Mouse (Mus musculus) liver, embryonic 14.5 days (tissue): Measurements from ENCODE around the gene Gtf3c6. TPM values are rescaled to one million over a fixed set of nuclear protein-coding genes. Genes with fewer than 3 reads are reported as not detected.
A peak's percentile ranks its signal among the peaks of the same experiment; 100 is the strongest.

Experiments
- ATAC-seq: fragments of 200-750 bp; cut with Nextera tagmentation; 2 replicates; pipeline ENCODE4 v1.8.0; 2017; ENCODE audit warnings: moderate number of reproducible peaks, mild to moderate bottlenecking, moderate library complexity; ENCODE audit not compliant: insufficient read depth
- DNase-seq, 3 experiments: peaks; one replicate each; pipeline ENCODE4 v3.0.0-alpha.2; 2012 to 2013; ENCODE audit warnings: low read depth in 3 of 3, low spot score in 3 of 3
- H3K27ac ChIP-seq: fragments of 300-500 bp; sonication (generic); 2 replicates; pipeline ENCODE4 v1.5.1; 2014; ENCODE audit warnings: moderate library complexity, mild to moderate bottlenecking, control low read depth, inconsistent platforms
- H3K27me3 ChIP-seq: fragments of 300-500 bp; sonication (generic); 2 replicates; pipeline ENCODE4 v1.6.1; 2014; ENCODE audit warnings: mild to moderate bottlenecking, low read length, moderate library complexity; ENCODE audit not compliant: control insufficient read depth, insufficient read depth
- H3K36me3 ChIP-seq: fragments of 300-500 bp; sonication (generic); replicated peaks from 2 replicates; pipeline ENCODE4 v1.6.1; 2014; ENCODE audit warnings: low read depth; ENCODE audit not compliant: control insufficient read depth, insufficient read depth
- H3K4me1 ChIP-seq, 2 experiments: fragments of 200-500 bp in 1 of 2; fragments of 300-500 bp in 1 of 2; sonication (generic) in 1 of 2; replicated peaks; 2 replicates each; pipeline ENCODE4 v1.6.1; 2012 to 2014; ENCODE audit warnings: antibody characterized with exemption in 1 of 2, inconsistent platforms in 1 of 2, low read length in 1 of 2; ENCODE audit not compliant: control insufficient read depth in 2 of 2, insufficient read depth in 2 of 2
- H3K4me2 ChIP-seq: fragments of 300-500 bp; sonication (generic); 2 replicates; pipeline ENCODE4 v1.6.1; 2014; ENCODE audit warnings: low read depth, mild to moderate bottlenecking, control low read depth, moderate library complexity
- H3K4me3 ChIP-seq, 2 experiments: fragments of 200-500 bp in 1 of 2; fragments of 300-500 bp in 1 of 2; sonication (generic) in 1 of 2; 2 replicates each; pipeline ENCODE4 v1.5.1; 2012 to 2014; ENCODE audit warnings: low read depth in 2 of 2, low read length in 2 of 2, mild to moderate bottlenecking in 2 of 2, control low read depth in 1 of 2, inconsistent platforms in 1 of 2, moderate library complexity in 1 of 2; ENCODE audit not compliant: insufficient read depth in 1 of 2
- H3K9ac ChIP-seq: fragments of 300-500 bp; sonication (generic); replicated peaks from 2 replicates; pipeline ENCODE4 v1.6.1; 2014; ENCODE audit warnings: mild to moderate bottlenecking, control low read depth, moderate library complexity
- H3K9me3 ChIP-seq: fragments of 300-500 bp; sonication (generic); 2 replicates; pipeline ENCODE4 v1.6.1; 2016; ENCODE audit warnings: low read length, mixed read lengths; ENCODE audit not compliant: control insufficient read depth
- CTCF ChIP-seq: IDR thresholded peaks from 2 replicates; pipeline ENCODE4 v1.5.1; 2016; ENCODE audit warnings: antibody characterized with exemption, low read depth, control low read depth
- EP300 ChIP-seq: IDR thresholded peaks from 2 replicates; pipeline ENCODE4 v1.6.1; 2016; ENCODE audit warnings: antibody characterized with exemption, low read depth
- WGBS: fragments of 180-500 bp; shearing (Covaris S2); extraction: QIAGEN DNeasy Blood & Tissue Kit; methylation state at CpG from one replicate; pipeline ENCODE4 v1.1.7; 2014; ENCODE audit not compliant: insufficient replicate concordance; 5-methylcytosine and 5-hydroxymethylcytosine counted together
- polyA plus RNA-seq, 2 experiments: library from polyadenylated mRNA; depleted of rRNA in 1 of 2; stranded (reverse) in 1 of 2; unstranded in 1 of 2; fragments of >200 nt; fragmentation: Nextera tagmentation in 1 of 2; extraction: Ambion mirVana in 1 of 2; gene quantifications; 2 replicates each; pipeline versions ENCODE4 v1.2.1 to v1.2.3; 2012 to 2014

The Gtf3c6 gene
- polyA plus RNA-seq, 2 experiments = 15.1 to 34.1 TPM

DNA sequence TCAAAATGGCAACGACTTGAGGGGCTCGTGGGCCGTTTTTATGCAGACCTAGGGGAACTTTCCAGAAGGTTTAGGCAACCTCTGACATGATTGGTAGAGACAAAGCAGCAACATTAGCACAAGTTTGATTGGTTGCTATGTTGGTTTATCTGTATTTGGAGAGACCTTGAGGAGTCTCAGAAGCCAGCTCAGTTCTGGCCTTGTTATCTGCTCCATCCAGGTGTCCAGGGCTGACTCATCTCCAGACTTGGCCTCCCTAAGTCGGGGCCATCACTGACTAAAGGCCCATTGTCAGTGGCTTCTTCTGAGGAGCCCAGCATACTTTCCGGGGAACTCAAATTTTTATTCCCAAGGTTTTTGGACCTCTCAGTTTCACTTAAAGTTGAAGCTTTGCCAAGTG is 16.0 kb upstream of the Gtf3c6 start:
- peak; percentile 91 to 92 (median 91) for DNase-seq
- H3K9me3 ChIP-seq = no peaks in the 10 kb centered on the region
- H3K4me2 ChIP-seq = peak overlapping the region; percentile 71
- peak overlapping the region; percentile 92 for H3K27ac ChIP-seq
- peak; percentile 99 for ATAC-seq
- no peaks in the 10 kb centered on the region for H3K27me3 ChIP-seq
- peak overlapping the region; percentile 58 for H3K9ac ChIP-seq
- H3K4me3 ChIP-seq = peak overlapping the region in 1 of 2 experiments; percentile 12; a peak in 1 of 4 replicates
- 25% methylated on average over 5 of the region's 5 CpGs for WGBS
- TF ChIP-seq EP300 (peak; percentile 92), CTCF (no peak)
- no peaks in the 10 kb centered on the region for H3K36me3 ChIP-seq
- H3K4me1 ChIP-seq = peaks cover 33 to 38% of the 10 kb centered on the region in 2 experiments

DNA sequence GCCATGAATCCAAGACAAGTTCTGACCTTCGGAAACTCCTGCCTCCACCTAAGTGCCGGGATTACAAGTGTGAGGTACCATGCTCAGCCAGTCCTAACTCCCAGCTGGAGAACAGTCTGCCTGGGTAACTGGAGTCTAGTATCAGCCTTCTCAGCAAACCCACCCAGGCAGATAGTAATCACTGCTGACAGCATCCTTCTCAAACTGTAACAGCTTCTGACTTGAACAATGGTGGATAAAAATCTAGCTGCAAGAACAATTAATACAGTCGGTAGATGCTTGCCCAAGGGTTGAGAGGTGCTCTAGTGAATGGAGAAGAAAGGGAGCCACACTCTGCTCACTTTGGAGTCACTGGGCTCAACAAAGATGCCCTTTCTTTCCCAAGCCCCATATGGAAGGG is 13.3 kb upstream of the Gtf3c6 start:
- ATAC-seq = no peak
- Histone ChIP-seq H3K27ac (no peak overlapping the region), H3K4me1 (peaks cover 32 to 34% of the 10 kb centered on the region in 2 experiments)

DNA sequence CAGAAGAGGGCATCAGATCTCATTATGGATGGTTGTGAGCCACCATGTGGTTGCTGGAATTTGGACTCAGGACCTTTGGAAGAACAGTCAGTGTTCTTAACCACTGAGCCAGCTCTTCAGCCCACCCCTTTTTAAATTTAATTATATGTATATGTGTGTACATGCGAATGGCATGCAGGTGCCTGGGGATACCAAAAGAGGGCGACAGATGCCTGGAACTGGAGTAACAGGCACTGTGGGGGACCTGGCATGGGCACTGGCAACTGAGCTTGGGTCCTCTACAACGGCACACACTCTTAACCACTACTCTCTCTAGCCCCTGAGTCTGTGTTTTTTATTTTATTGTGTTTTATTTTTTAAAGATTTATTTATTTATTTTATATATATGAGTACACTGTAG is 7.0 kb upstream of the Gtf3c6 start:
- Histone ChIP-seq H3K4me3 (no peak overlapping the region), H3K4me1 (peaks cover under 1 to 6% of the 10 kb centered on the region in 2 experiments; a peak in 3 of 4 replicates), H3K4me2 (no peak overlapping the region), H3K36me3 (no peaks in the 10 kb centered on the region), H3K27me3 (no peaks in the 10 kb centered on the region), H3K27ac (no peak overlapping the region), H3K9ac (no peak overlapping the region), H3K9me3 (no peaks in the 10 kb centered on the region)
- DNase-seq (no peak), ATAC-seq (no peak)
- WGBS = 76% methylated on average over 3 of the region's 3 CpGs
- TF ChIP-seq EP300 (no peak), CTCF (peak; percentile 59)

More for the DNA sequence above, 13.3 kb upstream of the Gtf3c6 start:
- no peak for DNase-seq
- Histone ChIP-seq H3K9me3 (no peaks in the 10 kb centered on the region), H3K36me3 (no peaks in the 10 kb centered on the region), H3K4me3 (no peak overlapping the region), H3K27me3 (no peaks in the 10 kb centered on the region), H3K4me2 (no peak overlapping the region), H3K9ac (no peak overlapping the region)
- 73% methylated on average over 3 of the region's 3 CpGs for WGBS
- no peak for TF ChIP-seq EP300
- TF ChIP-seq CTCF = no peak

DNA sequence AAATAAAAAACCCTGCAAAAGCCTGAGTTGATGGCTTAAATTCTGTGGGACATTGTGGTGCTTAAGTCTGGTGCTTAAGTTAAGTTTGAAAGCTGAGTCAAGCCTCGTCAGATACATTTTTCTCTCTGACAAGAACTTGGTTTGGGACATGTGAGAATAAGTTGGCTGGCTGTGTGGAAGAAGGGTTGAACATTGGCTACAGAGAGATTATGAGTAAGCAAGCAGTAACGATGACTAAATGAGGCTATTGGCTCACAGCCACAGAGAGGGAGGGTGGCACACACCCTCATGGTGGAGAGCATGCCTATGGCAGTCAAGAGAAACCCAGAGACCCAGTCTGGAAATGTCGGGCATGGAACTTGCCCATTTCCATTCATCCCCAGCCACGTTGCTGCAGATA is 5.8 kb upstream of the Gtf3c6 start:
- no peak for DNase-seq
- ATAC-seq = no peak

DNA sequence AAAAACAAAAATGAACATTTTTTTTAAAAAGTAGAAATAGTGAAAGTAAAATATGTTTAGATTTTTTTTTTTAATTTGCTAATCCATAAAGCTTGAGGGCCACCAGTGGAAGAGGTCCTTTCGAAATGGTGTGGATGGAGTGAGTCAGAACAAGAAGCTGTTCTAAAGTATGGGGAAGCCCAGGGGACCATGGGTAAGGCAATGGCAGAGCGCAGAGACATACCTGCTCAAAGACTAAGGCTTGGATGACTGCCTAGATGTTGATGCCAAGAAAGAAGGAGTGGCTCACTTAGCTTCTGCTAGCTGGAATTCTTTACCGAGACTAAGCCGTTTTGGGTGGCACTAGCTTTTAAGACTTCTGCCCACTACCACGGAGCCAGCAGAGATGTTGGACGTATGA is 4.3 kb upstream of the Gtf3c6 start:
- Histone ChIP-seq H3K27me3 (no peaks in the 10 kb centered on the region), H3K9ac (no peak overlapping the region), H3K27ac (no peak overlapping the region), H3K4me1 (peaks cover 12 to 16% of the 10 kb centered on the region in 2 experiments), H3K4me3 (no peak overlapping the region), H3K4me2 (no peak overlapping the region), H3K36me3 (no peaks in the 10 kb centered on the region), H3K9me3 (no peaks in the 10 kb centered on the region)
- ATAC-seq (no peak), DNase-seq (no peak)
- TF ChIP-seq EP300 = no peak
- no peak for TF ChIP-seq CTCF
- WGBS = 82% methylated on average over 6 of the region's 6 CpGs

More for the DNA sequence above, 5.8 kb upstream of the Gtf3c6 start:
- no peaks in the 10 kb centered on the region for H3K36me3 ChIP-seq
- no peak overlapping the region for H3K4me2 ChIP-seq
- no peaks in the 10 kb centered on the region for H3K27me3 ChIP-seq
- WGBS = 68% methylated on average over 4 of the region's 4 CpGs
- no peak overlapping the region for H3K4me3 ChIP-seq
- H3K9ac ChIP-seq = no peak overlapping the region
- peaks cover 8 to 12% of the 10 kb centered on the region in 2 experiments for H3K4me1 ChIP-seq
- H3K9me3 ChIP-seq = no peaks in the 10 kb centered on the region
- no peak overlapping the region for H3K27ac ChIP-seq
- TF ChIP-seq CTCF = no peak
- no peak for TF ChIP-seq EP300
